12 mouse cellular contexts compared by ENCODE assay signal in genomic region chr1:51668881-51669280, GRCm38 (mm10).
DNase-seq lines count a peak whose midpoint lies in the region; ATAC-seq lines count a peak whose summit lies in the region.
"Had no signal": no experiment of that assay in that cellular context is flagged by ENCODE, and none has a peak within 500 bp of the region (broad histone marks: within the 10 kb centered on the region; RNA-seq: fewer than 3 reads in every experiment).

No protein-coding gene starts in this region.

- no peak overlapping the region for H3K9ac ChIP-seq in embryonic facial prominence, embryonic 11.5 days (replicated peaks; ENCODE audit: low read length)
- H3K9ac ChIP-seq: embryonic facial prominence, embryonic 13.5 days had no signal

- no peaks in the 10 kb centered on the region for H3K9me3 ChIP-seq in embryonic facial prominence, embryonic 11.5 days (replicated peaks; ENCODE audit: control insufficient read depth, low read length)
- H3K9me3 ChIP-seq in embryonic facial prominence, embryonic 10.5 days, result no peaks in the 10 kb centered on the region
- H3K9me3 ChIP-seq: embryonic facial prominence, embryonic 13.5 days had no signal

- H3K4me3 ChIP-seq in embryonic facial prominence, embryonic 11.5 days (ENCODE audit: low read depth, low read length), result no peak overlapping the region
- no peak overlapping the region for H3K4me3 ChIP-seq in embryonic facial prominence, embryonic 10.5 days
- H3K4me3 ChIP-seq: embryonic facial prominence, embryonic 13.5 days had no signal

- H3K4me2 ChIP-seq in embryonic facial prominence, embryonic 11.5 days (ENCODE audit: low read depth, low read length), result no peak overlapping the region
- H3K4me2 ChIP-seq: embryonic facial prominence, embryonic 13.5 days had no signal

- H3K36me3 ChIP-seq in embryonic facial prominence, embryonic 11.5 days (replicated peaks; ENCODE audit: control insufficient read depth, insufficient read depth, low read depth, low read length), result no peaks in the 10 kb centered on the region
- no peaks in the 10 kb centered on the region for H3K36me3 ChIP-seq in embryonic facial prominence, embryonic 10.5 days (replicated peaks)
- H3K36me3 ChIP-seq: embryonic facial prominence, embryonic 13.5 days had no signal

- no peaks in the 10 kb centered on the region for H3K27me3 ChIP-seq in embryonic facial prominence, embryonic 11.5 days (ENCODE audit: control insufficient read depth, insufficient read depth, low read length)
- no peaks in the 10 kb centered on the region for H3K27me3 ChIP-seq in embryonic facial prominence, embryonic 10.5 days (replicated peaks; ENCODE audit: low read depth, poor library complexity, severe bottlenecking)
- H3K27me3 ChIP-seq: embryonic facial prominence, embryonic 13.5 days had no signal

- peak; percentile 64 for DNase-seq in embryonic facial prominence, embryonic 11.5 days (ENCODE audit: low spot score)
- DNase-seq in embryonic facial prominence, embryonic 10.5 days (ENCODE audit: low spot score), result no peak
- peak; percentile 44 for DNase-seq in kidney, adult 9 months
- no peak for DNase-seq in kidney, adult 11 months
- DNase-seq in 3134 (ENCODE audit: extremely low read depth, insufficient read length, low spot score) (peak; percentile 20), R1 (ENCODE audit: low read depth, low spot score) (peak; percentile 30)
- DNase-seq in natural killer cell, adult 2 months (ENCODE audit: low spot score in 2 of 2), result no peak
- no peak for DNase-seq in right cerebral cortex, postnatal 36 days (ENCODE audit: low spot score in 2 of 2)
- DNase-seq: gastrocnemius, postnatal 14 days; spleen, adult 18-20 months; thymus, postnatal 14 days had no signal

- no peak for ATAC-seq in embryonic facial prominence, embryonic 11.5 days (replicated peaks; ENCODE audit: insufficient number of reproducible peaks, low FRiP score, low TSS enrichment, low read depth)

- no peaks in the 10 kb centered on the region for H3K4me1 ChIP-seq in embryonic facial prominence, embryonic 11.5 days (ENCODE audit: control insufficient read depth, insufficient read depth, low read length)
- H3K4me1 ChIP-seq in embryonic facial prominence, embryonic 10.5 days, result peaks cover 8% of the 10 kb centered on the region

- no peak overlapping the region for H3K27ac ChIP-seq in embryonic facial prominence, embryonic 11.5 days (replicated peaks; ENCODE audit: low read depth, low read length)
- no peak overlapping the region for H3K27ac ChIP-seq in embryonic facial prominence, embryonic 10.5 days (replicated peaks)
- H3K27ac ChIP-seq: embryonic facial prominence, embryonic 13.5 days had no signal

Comparison
In these comparisons a context has a peak if more than half of its experiments do, and no peak if none do; other contexts are left out.
1. DNase-seq: peak in embryonic facial prominence, embryonic 11.5 days (single experiment), kidney, adult 9 months (single experiment), 3134 (single experiment) and R1 (single experiment); none in embryonic facial prominence, embryonic 10.5 days (single experiment), kidney, adult 11 months (single experiment), natural killer cell, adult 2 months (0 of 2) and right cerebral cortex, postnatal 36 days (0 of 2).